Mouse (Mus musculus) C2C12 (cell line): ENCODE measurements around the gene Prickle2. TPM values are rescaled to one million over a fixed set of nuclear protein-coding genes. Genes with fewer than 3 reads are reported as not detected.

Experiments used
- H3K27me3 ChIP-seq: one replicate; pipeline ENCODE4 v1.6.1; 2011; ENCODE audit not compliant: control insufficient read depth, insufficient read depth, insufficient read length
- H3K36me3 ChIP-seq: one replicate; pipeline ENCODE4 v1.6.1; 2011; ENCODE audit not compliant: control insufficient read depth, insufficient read depth
- H3K4me3 ChIP-seq: one replicate; pipeline ENCODE4 v1.5.1; 2011; ENCODE audit warnings: mild to moderate bottlenecking, control low read depth; ENCODE audit not compliant: poor library complexity, insufficient read depth, severe bottlenecking
- H3K79me2 ChIP-seq: one replicate; pipeline ENCODE4 v1.6.1; 2011; ENCODE audit not compliant: control insufficient read depth, insufficient read depth
- H3K79me3 ChIP-seq: one replicate; pipeline ENCODE4 v1.6.1; 2011; ENCODE audit warnings: low read depth, control low read depth
- H3ac ChIP-seq: one replicate; pipeline ENCODE3; 2011; ENCODE audit warnings: low read depth; ENCODE audit not compliant: control insufficient read depth, insufficient read length
- CEBPB ChIP-seq: IDR thresholded peaks from one replicate; pipeline ENCODE4 v1.6.1; 2011; ENCODE audit warnings: low read depth, mild to moderate bottlenecking, control low read depth, moderate library complexity
- CTCF ChIP-seq: IDR thresholded peaks from one replicate; pipeline ENCODE4 v1.5.1; 2011; ENCODE audit not compliant: control insufficient read depth, insufficient read depth, insufficient read length
- FOSL1 ChIP-seq: IDR thresholded peaks from one replicate; pipeline ENCODE4 v1.8.0; 2011; ENCODE audit warnings: mild to moderate bottlenecking, low read length; ENCODE audit not compliant: poor library complexity, insufficient read depth, severe bottlenecking
- MAX ChIP-seq: IDR thresholded peaks from one replicate; pipeline ENCODE4 v1.6.1; 2011; ENCODE audit warnings: mild to moderate bottlenecking, control low read depth
- MYOD1 ChIP-seq: IDR thresholded peaks from one replicate; pipeline ENCODE4 v1.6.1; 2011; ENCODE audit warnings: low read depth; ENCODE audit not compliant: control insufficient read depth, insufficient read length
- MYOG ChIP-seq: IDR thresholded peaks from one replicate; pipeline ENCODE4 v1.6.1; 2011; ENCODE audit not compliant: control insufficient read depth, insufficient read length; ENCODE audit errors: extremely low read depth
- USF1 ChIP-seq: IDR thresholded peaks from one replicate; pipeline ENCODE4 v1.6.1; 2011; ENCODE audit warnings: low read depth, mild to moderate bottlenecking, control low read depth, moderate library complexity
- polyA plus RNA-seq: library from polyadenylated mRNA; unstranded; fragments of >200 nt; fragmentation: generic; extraction: Trizol; gene quantifications from one replicate; pipeline ENCODE4 v1.2.1, GENCODE M21; 2012; ENCODE audit warnings: missing spikeins

Prickle2 gene
- polyA plus RNA-seq, 1 experiment: 0.02 TPM

GRCm38 (mm10) chr6:92553086-92553485 lies 152.9 kb downstream of the Prickle2 start:
- TF ChIP-seq USF1 (no peak), CEBPB (no peak), MYOG (no peak), MAX (no peak), CTCF (no peak), MYOD1 (no peak), FOSL1 (no peak)

DNA sequence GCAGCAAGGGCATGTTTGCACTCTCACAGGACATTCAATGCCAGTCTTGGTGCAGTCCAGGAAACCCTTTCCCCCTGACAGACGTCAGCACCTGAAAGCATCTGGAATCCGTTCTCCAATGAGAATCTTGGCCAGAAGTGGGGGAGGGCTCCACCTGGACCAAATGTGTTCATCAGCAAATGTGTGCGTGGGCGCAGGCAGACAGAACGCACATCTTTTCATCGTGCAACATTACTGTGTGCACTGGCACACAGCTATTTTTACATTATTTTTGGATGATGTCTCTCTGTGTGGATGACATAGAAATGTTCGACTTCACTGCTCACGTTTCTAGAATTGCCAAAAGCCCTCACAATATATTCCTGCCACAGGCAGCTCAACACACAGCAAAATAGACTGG lies 156.7 kb downstream of the Prickle2 start:
- no peak overlapping the region for H3ac ChIP-seq
- H3K36me3 ChIP-seq: no peaks in the 10 kb centered on the region
- no peak for TF ChIP-seq CTCF
- no peak for TF ChIP-seq CEBPB
- TF ChIP-seq MYOD1: no peak
- no peak for TF ChIP-seq USF1
- TF ChIP-seq FOSL1: no peak
- no peak for TF ChIP-seq MYOG
- no peak for TF ChIP-seq MAX
- H3K27me3 ChIP-seq: no peaks in the 10 kb centered on the region
- H3K79me3 ChIP-seq: no peaks in the 10 kb centered on the region
- H3K4me3 ChIP-seq: no peak overlapping the region
- H3K79me2 ChIP-seq: no peaks in the 10 kb centered on the region

More at GRCm38 (mm10) chr6:92553086-92553485, 152.9 kb downstream of the Prickle2 start:
- no peaks in the 10 kb centered on the region for H3K79me2 ChIP-seq
- H3K79me3 ChIP-seq: no peaks in the 10 kb centered on the region
- no peak overlapping the region for H3ac ChIP-seq
- no peak overlapping the region for H3K4me3 ChIP-seq
- no peaks in the 10 kb centered on the region for H3K27me3 ChIP-seq
- H3K36me3 ChIP-seq: no peaks in the 10 kb centered on the region

DNA sequence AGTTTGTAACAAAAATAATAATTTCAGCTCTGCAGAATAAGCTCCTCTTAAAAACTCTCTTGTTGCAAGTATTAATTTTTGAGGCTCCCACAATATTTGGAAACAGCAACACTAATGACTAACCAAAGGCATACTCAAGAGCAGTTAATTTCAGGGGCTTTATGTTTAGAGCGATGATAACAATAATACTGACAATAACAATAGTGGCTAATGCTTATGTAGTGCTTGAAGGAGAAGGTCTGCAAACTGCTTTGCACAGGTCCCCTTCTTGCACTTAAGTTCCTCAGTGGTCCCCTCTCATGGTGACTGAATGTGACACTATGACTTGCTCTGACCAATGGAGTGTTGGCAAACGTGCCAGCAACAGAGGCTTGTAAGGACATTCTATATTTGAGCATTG lies 160.8 kb downstream of the Prickle2 start:
- H3ac ChIP-seq: no peak overlapping the region
- no peak overlapping the region for H3K4me3 ChIP-seq
- H3K36me3 ChIP-seq: no peaks in the 10 kb centered on the region
- no peaks in the 10 kb centered on the region for H3K79me3 ChIP-seq
- no peaks in the 10 kb centered on the region for H3K27me3 ChIP-seq
- no peaks in the 10 kb centered on the region for H3K79me2 ChIP-seq
- TF ChIP-seq MYOD1 (no peak), MYOG (no peak), FOSL1 (no peak), MAX (no peak), CEBPB (no peak), CTCF (no peak), USF1 (no peak)

DNA sequence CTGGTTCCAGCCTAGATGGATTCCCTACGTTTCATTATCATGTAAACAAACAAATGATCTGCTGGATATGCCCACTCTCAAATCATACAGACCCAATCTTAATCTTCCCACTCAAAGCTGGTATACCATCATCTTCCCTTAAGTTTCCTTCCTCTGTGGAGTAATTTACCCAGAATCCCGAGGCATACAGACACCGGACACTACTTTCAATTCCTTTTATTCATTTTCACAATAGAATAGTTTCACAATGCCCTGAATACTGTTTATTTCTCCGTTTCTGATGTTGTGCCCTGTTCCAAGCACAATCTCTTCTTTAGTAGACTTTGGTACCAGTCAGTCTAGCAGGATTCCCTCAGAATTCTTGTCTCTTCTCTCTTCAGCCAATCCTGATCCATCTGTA lies 162.1 kb downstream of the Prickle2 start:
- no peaks in the 10 kb centered on the region for H3K79me3 ChIP-seq
- H3K27me3 ChIP-seq: no peaks in the 10 kb centered on the region
- no peak overlapping the region for H3K4me3 ChIP-seq
- TF ChIP-seq MAX: no peak
- no peak for TF ChIP-seq MYOD1
- no peak for TF ChIP-seq MYOG
- TF ChIP-seq CTCF: no peak
- no peak for TF ChIP-seq CEBPB
- TF ChIP-seq FOSL1: no peak
- no peak for TF ChIP-seq USF1
- no peak overlapping the region for H3ac ChIP-seq
- no peaks in the 10 kb centered on the region for H3K79me2 ChIP-seq
- H3K36me3 ChIP-seq: no peaks in the 10 kb centered on the region

GRCm38 (mm10) chr6:92542402-92543101 lies 163.4 kb downstream of the Prickle2 start:
- H3K79me3 ChIP-seq: no peaks in the 10 kb centered on the region
- no peak for TF ChIP-seq MYOD1
- no peak for TF ChIP-seq CEBPB
- no peak overlapping the region for H3ac ChIP-seq

More at GRCm38 (mm10) chr6:92542402-92543101, 163.4 kb downstream of the Prickle2 start:
- Histone ChIP-seq H3K4me3 (no peak overlapping the region), H3K27me3 (no peaks in the 10 kb centered on the region), H3K36me3 (no peaks in the 10 kb centered on the region), H3K79me2 (no peaks in the 10 kb centered on the region)
